Mouse (Mus musculus) retina, adult 2 months (tissue): ENCODE measurements around the gene Wdr90.
A peak's percentile ranks its signal among the peaks of the same experiment; 100 is the strongest.
"Not testable (repeated sequence)": the region's sequence is repeated elsewhere in the genome, so short reads cannot be mapped to it uniquely, and the experiment has no call there.

ENCODE experiments used
- DNase-seq: peaks from one replicate; pipeline ENCODE4 v3.0.0-alpha.2; 2012; ENCODE audit warnings: low read depth, low spot score

The Wdr90 gene

DNA sequence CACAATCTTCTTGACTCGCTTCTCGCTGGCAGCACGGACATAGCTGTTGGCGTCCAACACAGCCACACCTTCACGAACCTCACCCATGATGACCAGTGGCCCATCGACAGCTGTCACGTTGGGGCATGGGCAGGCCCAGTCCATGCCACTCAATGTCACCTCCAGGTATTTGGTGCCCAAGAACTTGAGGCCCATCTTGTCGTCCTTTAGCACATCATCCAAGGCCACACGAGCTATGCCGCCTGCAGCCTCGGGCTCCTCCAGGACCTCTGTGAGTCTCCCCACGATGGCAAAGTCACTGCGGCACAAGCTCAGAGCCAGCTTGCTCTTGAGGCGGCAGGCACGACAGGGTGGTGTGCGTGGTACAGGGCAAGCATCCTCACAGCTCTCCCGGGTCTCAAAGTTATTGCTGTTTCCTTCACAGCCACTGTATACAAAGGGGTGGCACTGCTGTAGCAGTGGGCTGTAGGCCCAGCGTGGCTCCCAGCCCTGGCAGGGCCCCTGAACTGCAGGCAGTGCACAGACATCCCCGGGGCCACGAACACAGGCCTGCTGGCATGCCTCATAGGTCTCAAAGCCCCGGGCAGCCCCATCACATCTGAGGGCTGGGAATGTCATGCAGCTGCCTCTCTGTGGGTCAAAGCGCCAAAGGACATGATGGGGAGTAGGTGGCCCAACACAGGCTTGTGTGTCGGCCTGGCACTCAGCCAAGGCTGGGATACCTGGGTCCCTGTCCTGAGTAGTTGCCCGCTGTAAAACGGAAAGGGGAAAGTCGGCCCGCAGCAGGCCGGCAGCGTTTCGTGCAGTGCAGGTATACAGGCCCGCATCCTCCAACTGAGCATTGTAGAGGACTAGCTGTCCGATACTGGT, 16.7 kb upstream of the Wdr90 start:
- no peak for DNase-seq

DNA sequence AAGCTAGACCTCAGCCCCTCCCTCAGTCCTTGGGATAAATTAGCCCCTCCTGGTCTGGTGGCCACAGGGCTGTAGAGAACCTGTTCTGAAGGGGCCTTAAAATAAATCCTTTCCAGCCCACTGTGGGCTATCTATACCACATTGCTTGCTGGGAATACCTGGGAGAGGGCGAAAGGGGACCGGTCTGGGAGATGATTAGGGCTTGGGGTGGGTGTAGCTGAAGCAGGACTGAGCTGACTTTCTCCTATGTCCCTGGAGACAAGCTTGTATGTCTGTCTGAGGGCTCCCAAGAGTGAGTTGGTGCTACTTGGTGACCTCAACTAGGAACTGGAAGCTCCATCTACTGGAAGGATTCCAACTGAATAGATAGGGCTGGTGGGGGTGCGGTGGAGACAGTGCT, 15.7 kb upstream of the Wdr90 start:
- DNase-seq, result no peak

DNA sequence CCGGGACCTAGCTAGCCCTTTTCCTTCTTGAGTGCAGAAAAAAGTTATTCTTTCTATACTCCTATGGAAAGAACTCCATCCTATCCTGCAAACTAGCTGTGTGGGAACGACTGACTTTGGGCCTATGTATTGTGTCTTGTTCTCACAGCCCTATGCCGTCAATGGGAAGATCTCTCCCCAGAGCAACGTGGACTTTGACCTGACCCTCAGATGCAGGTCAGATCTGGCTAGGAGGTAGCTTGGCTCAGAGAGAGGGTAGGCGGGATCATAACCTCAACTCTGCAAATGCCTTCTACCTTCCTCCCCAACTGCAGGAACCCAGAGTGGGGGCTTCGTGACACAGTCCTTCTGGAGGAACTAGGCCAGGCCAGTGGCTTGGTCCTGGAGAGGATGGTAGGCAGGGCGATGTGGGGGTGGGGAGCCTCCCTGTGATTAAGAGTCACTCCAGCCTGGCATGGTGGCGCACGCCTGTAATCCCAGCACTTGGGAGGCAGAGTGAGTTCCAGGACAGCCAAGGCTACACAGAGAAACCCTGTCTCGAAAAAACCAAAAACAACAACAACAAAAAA, 15.1 kb upstream of the Wdr90 start:
- no peak for DNase-seq

DNA sequence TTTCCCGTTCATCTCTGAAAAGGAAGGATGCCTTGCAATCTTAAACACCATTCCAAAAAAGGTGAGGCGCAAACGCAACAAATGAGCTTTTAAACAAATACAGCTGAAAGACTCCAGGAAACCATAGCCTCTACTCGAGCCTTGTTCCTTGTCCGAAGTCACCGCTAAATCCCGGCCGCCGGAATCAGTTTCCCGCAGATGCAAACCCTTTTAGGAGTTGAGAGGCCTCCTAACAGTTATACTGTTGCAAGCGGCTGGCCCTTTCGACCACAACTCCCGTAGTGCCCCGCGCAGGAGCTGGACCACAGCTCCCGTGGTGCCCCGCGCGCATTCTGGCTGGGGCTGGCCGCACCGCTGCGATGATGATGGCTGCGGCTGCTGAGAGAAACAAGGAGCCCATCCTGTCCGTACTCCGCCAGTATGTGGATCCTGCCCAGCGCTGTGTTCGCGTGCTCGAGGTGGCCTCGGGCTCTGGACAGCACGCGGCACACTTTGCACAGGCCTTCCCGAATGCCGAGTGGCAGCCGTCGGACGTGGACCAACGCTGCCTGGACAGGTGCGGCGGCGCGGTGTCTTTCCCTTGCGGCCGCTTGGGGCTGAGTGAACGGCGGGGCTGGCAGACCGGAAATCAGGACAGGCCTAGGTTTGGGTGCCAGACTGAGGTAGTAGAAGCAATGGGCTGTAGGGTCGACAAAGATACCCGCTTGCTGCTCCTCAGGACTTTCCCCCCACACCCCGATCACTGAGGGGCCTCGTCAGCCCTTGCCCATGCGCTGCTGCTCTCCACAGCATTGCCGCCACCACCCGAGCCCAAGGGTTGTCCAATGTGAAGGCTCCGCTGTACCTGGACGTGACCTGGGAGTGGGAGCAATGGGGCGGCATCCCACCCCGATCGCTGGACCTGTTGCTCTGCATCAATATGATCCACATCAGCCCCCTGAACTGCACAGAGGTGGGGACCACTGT, 14.2 kb upstream of the Wdr90 start:
- peak; percentile 69 for DNase-seq

DNA sequence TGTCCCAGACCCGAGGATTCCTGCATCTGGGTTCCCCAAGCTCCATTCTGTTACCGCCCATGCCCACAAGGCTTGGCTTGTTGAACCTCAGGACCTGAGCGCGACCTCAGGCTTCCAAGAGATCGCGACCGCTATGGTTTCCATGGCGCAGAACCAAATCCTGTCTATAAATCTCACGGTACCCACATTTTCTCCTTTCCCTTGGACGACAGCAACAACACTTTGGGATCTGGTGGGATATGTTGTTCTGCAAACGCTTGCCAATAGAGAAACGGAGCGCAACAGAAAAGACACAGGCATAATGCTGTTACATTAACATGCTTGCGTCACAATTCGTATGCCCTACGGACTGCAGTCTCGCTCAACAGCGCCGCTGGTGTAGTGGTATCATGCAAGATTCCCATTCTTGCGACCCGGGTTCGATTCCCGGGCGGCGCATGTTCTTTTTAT, 13.4 kb upstream of the Wdr90 start, which contains the start of gene Mettl26:
TSS of gene Mettl26 (plus strand) at position 354 of the 450 bp plus-strand sequence.
- DNase-seq, result peak; percentile 79

DNA sequence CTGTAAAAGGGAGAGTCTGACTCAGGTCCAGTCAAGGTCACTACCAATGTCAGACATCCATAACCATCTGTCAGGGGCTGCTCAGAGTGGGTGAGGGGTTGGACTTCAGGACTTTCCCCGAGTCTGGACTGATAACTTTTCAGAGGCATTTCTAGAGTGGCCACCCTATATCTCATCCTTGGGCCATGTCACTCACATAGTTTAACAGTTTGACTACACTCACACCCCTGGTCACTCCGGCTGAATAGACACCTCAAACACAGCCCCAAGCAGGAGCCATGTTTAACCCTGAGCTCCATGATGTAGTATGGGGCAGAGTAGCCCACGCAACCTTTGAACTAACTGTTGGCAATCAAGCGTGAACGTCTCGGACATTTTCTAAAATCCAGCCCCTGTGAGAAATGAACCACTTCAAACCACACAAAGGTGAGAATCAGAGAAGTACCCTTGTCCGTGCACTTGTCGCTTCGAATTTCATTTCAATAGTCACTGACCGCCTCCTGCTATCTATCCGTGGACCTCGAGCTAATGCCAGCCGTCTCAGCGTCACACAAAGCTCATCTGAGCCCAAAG, 12.9 kb upstream of the Wdr90 start:
- no peak for DNase-seq

DNA sequence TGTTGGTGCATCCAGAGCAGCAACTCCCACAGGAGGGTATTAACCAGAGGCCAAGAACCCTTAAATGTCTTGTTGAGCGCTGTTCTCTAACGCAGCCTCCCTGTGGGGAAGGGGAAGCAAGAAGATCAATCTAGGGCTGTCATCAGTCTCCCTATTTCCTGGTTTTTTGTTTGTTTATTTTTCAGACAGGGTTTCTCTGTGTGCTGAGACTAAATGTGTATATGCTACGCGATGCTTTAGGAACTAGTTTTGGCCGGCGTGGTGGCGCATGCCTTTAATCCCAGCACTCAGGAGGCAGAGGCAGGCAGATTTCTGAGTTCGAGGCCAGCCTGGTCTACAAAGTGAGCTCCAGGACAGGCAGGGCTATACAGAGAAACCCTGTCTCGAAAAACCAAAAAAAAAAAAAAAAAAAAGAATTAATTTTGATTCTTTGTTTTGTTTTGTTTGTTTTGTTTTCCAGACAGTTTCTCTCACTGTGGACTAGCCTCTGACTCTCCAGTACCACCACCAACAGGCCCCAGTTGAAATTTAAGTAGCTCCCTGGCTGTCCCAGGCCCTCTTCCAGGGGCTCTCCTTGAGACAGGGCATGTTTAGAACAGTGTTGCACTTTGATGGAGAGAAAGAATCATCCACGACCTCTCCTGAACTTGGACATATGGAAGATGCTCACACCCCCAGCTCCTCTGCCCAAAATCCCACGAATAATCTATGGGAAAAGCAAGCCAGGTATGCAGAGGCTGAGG, 12.3 kb upstream of the Wdr90 start:
- DNase-seq, result no peak

DNA sequence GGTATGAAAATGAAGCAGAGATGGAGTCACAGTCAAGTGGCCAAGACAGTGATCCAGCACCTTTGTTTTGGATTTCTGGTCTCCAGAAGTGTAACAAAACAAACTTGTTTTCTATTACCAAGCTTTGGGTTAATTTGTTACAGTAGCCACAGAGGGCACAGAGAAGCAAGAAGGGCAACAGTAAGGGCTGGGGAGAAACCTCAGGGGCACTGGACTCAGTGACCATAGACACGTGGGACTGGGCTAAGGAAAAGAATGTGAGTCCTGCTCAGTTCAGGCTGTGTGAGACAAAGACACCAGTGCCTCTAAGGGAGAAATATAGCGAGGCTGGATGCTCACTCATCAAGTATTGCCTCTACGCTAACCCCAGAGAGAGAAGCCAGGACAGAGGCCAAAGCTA, 11.4 kb upstream of the Wdr90 start:
- no peak for DNase-seq

DNA sequence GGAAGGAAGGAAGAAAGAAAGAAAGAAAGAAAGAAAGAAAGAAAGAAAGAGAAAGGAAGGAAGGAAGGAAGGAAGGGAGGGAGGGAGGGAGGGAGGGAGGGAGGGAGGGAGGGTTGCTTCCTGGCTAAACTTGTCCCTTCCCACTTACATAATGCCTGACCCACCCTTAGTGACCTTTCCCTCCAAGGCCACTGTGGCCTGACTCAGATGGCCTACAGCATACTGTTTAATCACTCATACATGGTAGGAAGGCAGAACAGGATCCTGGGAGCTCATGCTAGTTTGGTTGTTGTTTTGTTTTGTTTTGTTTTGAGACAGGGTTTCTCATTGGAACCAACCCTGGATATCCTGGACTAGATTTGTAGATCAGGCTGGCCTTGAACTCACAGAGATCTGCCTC, 10.3 kb upstream of the Wdr90 start:
- DNase-seq, result not testable (repeated sequence)

DNA sequence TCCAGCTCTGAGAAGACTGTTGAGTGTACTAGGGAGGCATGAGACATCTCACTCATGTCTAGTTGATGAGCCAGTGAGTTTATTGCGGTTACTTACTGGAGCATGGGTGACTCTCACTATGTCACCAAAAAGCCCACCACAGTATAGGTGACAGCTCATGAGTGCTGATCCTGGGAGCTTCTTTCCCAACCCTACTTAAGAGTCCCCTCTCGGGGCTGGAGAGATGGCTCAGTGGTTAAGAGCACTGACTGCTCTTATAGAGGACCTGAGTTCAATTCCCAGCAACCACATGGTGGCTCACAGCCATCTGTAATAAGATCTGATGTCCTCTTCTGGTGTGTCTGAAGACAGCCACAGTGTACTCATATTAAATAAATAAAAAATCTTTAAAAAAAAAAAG, 8.7 kb upstream of the Wdr90 start:
- DNase-seq, result no peak

DNA sequence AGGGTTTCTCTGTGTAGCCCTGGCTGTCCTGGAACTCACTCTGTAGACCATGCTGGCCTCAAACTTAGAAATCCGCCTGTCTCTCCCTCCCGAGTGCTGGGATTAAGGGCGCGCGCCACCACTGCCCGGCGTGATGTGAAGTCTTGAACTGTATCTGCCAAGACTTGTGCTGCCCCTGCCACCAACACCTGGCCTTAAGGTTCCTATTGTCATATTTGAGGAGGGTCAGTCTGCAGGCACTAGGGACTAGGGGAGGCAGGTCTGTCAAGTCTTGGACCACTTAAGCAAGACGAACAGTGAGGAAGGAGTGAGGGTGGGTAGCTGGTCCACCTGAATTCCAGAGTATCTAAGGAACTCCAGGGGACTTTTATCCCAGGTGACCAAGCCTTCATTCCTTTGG, 8.2 kb upstream of the Wdr90 start:
- no peak for DNase-seq

DNA sequence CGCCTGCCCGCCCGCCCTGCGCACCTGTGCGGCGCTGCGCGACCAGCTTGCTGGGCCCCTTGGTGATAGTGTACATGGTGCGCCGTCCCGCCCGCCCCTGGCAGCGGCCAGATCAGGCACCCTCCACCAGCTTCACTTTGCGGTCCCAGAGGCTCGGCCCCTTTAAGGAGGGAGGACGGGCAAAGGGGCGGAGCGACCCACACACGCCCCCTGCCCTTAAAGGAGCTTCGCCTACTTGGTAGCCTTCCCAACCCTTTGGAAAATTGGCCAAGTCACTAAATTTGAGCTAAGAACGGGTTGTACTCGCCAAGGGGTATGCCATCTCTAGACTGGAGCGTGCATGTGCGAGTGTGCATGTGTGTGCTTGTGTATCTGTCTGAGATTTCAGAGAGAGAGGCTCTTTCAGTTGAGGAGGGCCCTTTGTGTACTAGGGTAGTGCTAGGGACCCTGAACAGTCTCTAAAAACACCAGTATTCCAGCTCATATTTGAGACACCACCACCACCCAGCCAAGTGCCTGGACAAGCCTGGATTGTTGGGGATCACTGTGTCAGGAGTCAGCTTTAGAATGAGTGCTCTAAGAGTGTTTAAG, 7.4 kb upstream of the Wdr90 start, which contains the start of gene Mcrip2:
TSS of gene Mcrip2 (minus strand) at position 164 of the 591 bp plus-strand sequence.
- DNase-seq, result no peak

DNA sequence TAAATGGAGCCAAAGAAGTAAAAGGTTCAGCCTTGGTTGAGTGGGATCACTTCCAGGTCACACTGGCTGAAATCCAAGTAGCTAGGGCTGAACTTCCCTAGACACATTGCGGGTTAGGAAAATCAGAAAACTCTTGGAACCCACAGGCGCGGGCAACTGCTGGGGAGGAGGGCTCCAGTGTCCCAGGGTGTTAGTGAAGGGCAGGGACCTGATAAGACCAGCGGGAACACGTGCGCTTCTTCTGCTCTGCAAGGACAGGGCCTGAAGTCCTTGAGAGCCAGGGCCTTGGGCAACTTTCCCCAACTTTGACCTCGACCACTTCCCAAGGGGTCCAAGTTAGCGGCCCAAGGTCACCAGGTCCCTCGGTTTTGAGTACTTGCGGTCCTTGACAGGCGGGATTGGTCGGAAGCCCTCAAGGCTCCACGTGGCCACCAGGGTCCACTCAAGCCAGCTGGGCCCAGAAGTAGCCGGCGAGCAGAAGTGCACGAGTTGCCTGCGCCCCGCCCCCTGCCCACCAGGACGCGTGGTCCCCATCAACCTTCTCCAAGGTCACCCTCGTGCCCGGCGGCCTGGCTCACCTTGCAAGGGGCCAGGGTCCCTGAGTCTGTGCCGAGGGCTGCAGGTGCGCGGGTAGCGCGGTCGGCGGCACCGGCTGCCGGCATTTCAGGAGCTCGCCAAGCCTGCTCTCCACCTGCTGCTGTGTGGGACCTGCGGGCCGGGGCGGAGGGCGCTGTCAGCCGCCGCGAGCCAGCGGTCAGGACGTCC, 6.7 kb upstream of the Wdr90 start:
- DNase-seq, result no peak

DNA sequence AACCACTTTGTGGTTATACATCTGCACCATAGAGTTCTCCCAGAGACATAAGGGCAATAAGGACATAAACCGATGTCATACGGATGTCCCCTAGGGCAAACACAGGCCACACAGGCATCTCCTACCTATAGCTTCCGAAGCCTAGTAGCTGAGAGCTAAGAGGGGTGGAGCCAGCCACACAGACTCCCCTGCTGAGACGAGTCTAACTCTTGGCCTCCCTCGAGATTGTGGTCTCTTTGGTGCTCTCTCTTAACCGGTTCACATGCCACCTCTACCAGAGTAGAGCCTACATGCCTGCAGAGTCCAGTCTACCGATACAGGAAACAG, 6.2 kb upstream of the Wdr90 start:
- no peak for DNase-seq

DNA sequence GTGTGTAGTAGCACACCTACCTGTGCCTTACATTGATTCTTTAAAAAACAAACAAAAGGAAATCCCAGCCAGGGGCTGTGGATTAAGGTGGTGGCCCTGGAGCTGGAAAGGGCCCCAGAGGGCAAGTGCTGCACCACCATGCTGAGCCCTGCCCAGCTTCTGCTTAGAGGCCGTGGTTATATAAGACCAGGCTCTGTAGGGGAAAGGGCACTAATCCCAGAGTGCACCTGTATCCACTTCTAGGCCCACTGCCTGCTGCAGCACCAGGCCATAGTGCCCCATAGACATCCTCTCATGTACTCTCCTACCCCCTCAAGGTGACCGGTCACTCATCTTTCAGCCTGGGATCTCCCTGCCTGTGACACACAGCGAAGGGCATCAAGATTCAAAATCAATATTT, 4.9 kb upstream of the Wdr90 start:
- no peak for DNase-seq

DNA sequence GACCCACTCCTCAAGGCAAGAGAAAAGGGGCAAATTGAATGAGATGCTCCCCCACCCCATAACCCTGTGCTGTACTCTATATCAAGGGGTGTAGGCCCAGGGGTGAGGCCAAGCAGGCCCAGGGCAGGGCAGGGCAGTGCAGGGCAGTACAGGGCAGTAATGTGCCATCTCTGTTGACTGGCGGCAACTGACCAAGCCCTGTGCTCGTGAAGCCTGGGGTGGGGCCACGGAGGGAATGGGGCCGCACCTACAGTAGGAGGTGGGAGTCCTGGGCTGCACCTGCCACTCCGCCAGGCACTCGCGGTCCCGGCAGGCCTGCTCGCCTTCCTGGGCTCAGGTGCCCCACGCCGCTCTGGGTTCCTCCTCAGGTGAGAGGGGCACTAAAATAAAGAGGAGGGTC, 4.0 kb upstream of the Wdr90 start:
- no peak for DNase-seq

DNA sequence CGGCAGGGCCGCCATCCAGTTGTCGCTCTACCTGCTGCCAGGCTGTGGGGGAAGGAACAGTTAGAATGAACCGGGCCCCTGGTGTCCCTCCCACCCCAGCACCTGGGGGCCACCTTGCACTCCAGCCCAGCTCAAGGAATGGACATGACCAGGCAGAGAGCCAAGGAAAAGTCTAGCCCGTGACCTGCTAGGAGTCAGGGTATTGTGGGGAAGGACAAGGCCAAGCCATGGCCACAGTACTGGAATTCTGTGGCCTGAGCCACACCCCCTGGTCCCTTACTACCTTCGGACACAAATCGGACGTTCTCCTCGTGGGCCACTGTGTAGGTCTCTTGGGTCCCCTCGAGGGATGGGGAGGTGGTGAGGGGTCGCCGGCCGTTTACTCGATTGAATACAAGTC, 3.0 kb upstream of the Wdr90 start:
- no peak for DNase-seq

DNA sequence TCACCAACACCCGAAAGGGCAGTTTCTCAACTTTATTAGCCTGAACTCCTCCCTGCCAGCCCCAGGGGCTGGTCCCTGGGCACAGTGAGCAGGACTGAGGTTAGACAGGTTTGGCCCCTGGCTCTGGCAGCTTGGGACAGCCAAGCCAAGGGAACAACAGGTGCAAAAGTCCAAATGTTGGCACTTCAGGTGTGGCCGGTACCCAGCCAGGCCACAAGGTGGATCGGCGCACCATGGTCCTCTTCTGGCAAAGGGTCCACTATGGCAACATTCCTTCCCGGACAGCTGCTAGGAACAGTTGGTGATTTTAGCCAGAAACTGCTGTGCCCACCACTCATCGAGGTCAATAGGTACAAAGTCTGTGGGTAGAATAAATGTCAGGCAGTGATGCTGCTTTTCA, 2.4 kb upstream of the Wdr90 start:
- no peak for DNase-seq

DNA sequence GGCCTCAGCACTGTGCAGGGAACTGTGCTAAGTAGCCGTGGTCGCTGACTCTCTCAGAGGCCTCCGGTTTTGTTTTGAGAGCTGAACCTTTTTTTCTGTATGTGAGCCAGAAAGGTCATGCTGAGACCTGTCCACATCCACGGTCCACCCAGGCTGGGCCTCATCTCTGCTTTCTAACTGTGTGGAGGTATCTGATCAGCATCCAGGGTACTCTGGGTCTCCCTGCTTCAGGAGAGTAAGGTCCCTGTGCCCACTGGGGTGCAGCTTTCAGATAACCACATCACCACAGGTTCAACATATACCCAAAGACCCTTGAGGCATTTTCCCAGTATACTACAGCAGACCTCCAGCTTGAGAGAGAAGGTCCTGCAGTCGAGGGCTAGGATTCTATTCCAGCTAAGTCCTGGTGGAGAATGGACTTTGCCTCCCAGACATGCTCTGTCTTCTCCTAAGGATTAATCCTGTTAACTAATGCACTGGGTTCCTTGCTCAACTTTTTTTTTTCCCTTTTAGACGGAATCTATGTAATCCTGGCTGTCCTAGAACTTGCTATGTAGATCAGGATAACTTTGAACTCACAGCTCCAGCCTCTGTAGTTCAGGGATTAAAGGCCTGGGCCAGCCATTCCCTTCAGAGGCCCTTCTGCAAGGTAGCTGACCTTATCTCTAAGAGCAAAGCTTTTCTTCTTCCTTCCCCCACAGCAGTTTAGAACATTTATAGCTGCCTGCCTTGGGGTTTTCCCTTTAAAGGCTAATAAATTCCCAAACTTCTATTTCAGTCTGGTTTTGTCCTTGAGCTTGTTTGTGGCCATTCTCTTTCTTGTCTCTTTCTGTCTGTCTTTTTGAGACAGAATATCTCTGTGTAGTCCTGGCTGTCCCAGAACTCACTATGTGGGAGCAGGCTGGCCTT, 657 bp upstream of the Wdr90 start:
- DNase-seq, result no peak
